Mouse (Mus musculus) layer of hippocampus, adult 11-12 months (tissue): ENCODE measurements at regions not wholly inside any gene's neighbourhood (a gene's known extent, or its start where the extent isn't known, plus 50 kb on each side); places are given as distances from the start of the nearest gene placed in this dataset.

Experiments used
- DNase-seq: peaks from one replicate; pipeline ENCODE4 v3.0.0; 2022; ENCODE audit warnings: low spot score

DNA sequence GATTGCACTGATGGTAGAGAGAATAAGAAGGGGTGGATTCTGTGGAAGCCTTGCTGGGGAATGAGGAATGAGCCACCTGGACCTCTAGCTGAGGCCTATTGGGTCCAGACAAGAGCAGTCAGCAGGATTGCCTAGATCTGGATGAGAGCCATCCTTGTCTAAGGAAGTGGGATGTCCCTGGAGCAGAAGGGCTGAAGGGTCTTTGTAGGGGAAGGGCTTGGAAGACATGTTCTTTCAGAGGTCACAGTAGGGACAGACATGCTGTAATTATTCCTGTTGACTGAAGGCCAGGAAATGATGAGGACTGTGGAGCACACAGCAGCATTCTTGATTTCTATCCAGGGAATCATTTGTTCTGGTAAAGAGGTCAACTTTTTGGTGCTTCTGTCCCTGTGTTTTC, 86.2 kb upstream of the Nectin3 start:
- no peak for DNase-seq

GRCm38 (mm10) chr16:46581115-46581514, 82.8 kb upstream of the Nectin3 start:
- no peak for DNase-seq

DNA sequence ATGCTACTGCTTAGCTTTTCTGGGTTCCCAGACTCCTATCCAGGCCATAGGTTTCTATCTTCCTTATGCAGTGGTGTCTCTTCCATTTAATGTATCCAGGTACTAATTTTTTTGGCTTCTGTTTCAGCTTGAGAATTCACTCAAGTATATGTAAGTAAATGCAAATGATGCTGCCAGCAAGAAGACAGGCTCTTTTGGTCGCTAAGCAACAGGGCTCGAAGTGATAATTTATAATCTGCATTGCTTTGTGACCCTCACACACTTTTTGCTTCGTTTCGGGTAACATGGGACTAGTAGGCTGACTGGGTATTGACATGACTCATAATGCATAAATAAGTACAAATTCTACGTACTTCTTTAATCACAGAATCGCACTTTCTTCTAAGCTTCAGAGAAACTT, 75.9 kb upstream of the Nectin3 start:
- no peak for DNase-seq

- DNase-seq, result no peak
Observed at GRCm38 (mm10) chr16:46567446-46567845, 69.1 kb upstream of the Nectin3 start.

DNA sequence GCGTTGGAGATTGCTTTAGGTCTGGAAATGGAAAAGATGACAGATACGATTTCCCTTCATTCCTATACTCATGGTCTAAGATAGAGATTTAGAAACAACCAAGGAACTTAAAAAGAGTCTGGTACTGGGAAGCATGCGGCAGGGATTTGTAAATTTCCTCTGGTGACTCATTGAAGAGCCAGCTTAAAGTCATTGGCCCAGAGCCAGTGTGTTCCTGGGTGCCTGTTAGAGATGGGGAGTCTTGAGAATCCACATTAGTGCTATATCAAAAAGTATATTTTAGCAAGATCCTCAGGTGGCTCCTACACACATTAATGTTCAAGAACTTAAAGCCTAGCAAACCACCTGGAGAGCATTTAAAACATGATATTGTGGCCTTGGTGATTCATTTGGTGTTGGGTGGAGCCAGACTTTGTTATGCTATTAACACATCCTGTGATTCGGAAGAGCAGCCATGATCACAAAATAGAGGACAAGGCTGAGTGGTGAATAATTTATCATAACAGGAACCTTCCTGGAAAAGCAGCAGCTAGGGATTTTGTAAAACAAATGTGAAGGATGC, 67.8 kb upstream of the Nectin3 start:
- no peak for DNase-seq

GRCm38 (mm10) chr16:46557281-46557680, 59.0 kb upstream of the Nectin3 start:
- DNase-seq, result no peak

- no peak for DNase-seq
Observed at GRCm38 (mm10) chr16:46548207-46548606, 49.9 kb upstream of the Nectin3 start.
